Mouse (Mus musculus): ENCODE measurements around the gene Ube2k. TPM values are rescaled to one million over a fixed set of nuclear protein-coding genes. Genes with fewer than 3 reads are reported as not detected.

Ube2k gene
- total and polyA plus RNA-seq, 3 experiments: 52.9 to 231 TPM; not detected in 1

- Histone ChIP-seq H3K27ac (ENCODE audit: control insufficient read depth, low read depth, low read length) (no peak overlapping the region), H3K9me3 (replicated peaks; ENCODE audit: insufficient read depth, low read length) (no peaks in the 10 kb centered on the region), H3K79me2 (ENCODE audit: control insufficient read depth, insufficient read depth, low read length, poor library complexity) (no peaks in the 10 kb centered on the region; the same call in 1 of the 2 replicates), H3K36me3 (ENCODE audit: control insufficient read depth in 1 of 2, insufficient read depth in 2 of 2, low read length in 2 of 2) (peaks cover 11 to 47% of the 10 kb centered on the region in 2 experiments), H3K4me1 (ENCODE audit: control insufficient read depth in 1 of 2, insufficient read depth in 2 of 2, low read length in 2 of 2) (peaks cover 0 to 2% of the 10 kb centered on the region in 2 experiments; a peak in 2 of 4 replicates), H3K27me3 (ENCODE audit: control insufficient read depth in 1 of 2, insufficient read depth in 2 of 2, low read length in 2 of 2) (no peaks in the 10 kb centered on the region), H3K4me3 (ENCODE audit: control insufficient read depth in 1 of 2, insufficient read depth in 1 of 2, low read depth in 2 of 2, low read length in 2 of 2) (no peak overlapping the region), H3K9ac (ENCODE audit: control insufficient read depth, low read depth, low read length, poor library complexity, severe bottlenecking) (no peak overlapping the region)
- TF ChIP-seq TAL1 (IDR thresholded peaks at IDR 0.05; ENCODE audit: low read length): no peak
- TF ChIP-seq TCF12 (IDR thresholded peaks at IDR 0.05; ENCODE audit: low read depth, low read length): no peak
- TF ChIP-seq MYB (IDR thresholded peaks at IDR 0.05; ENCODE audit: low read depth, low read length): no peak
- no peak for TF ChIP-seq BHLHE40 (IDR thresholded peaks at IDR 0.05; ENCODE audit: borderline replicate concordance, low read depth, low read length)
- TF ChIP-seq EP300 (IDR thresholded peaks at IDR 0.05; ENCODE audit: low read depth in 1 of 2, low read length in 2 of 2): no peak
- TF ChIP-seq SIN3A (IDR thresholded peaks at IDR 0.05; ENCODE audit: low read length): no peak
- no peak for TF ChIP-seq MEF2A (IDR thresholded peaks at IDR 0.05; ENCODE audit: extremely low read depth, insufficient replicate concordance, low read depth, low read length, poor library complexity, severe bottlenecking)
- no peak for TF ChIP-seq E2F4 (IDR thresholded peaks at IDR 0.05; ENCODE audit: borderline replicate concordance, low read depth, low read length)
- TF ChIP-seq GABPA (IDR thresholded peaks at IDR 0.05; ENCODE audit: low read depth, low read length): no peak
- no peak for TF ChIP-seq ELF1 (IDR thresholded peaks at IDR 0.05; ENCODE audit: low read depth, low read length)
- DNase-seq (ENCODE audit: low read depth, low spot score): no peak
Measured at GRCm38 (mm10) chr5:65586291-65586690, 49.3 kb downstream of the Ube2k start.

- TF ChIP-seq EP300 (IDR thresholded peaks at IDR 0.05; ENCODE audit: low read depth in 1 of 2, low read length in 2 of 2) (peak; percentile 45 to 59; a peak in 3 of 4 replicates), ZC3H11A (IDR thresholded peaks at IDR 0.05; ENCODE audit: low read depth, low read length) (no peak), RCOR1 (IDR thresholded peaks at IDR 0.05; ENCODE audit: low read depth, low read length) (peak; percentile 85), GATA1 (IDR thresholded peaks at IDR 0.05; ENCODE audit: low read depth, low read length) (no peak), SIN3A (IDR thresholded peaks at IDR 0.05; ENCODE audit: low read length) (no peak)
- H3K36me3 ChIP-seq (ENCODE audit: control insufficient read depth in 1 of 2, insufficient read depth in 2 of 2, low read length in 2 of 2): peaks cover 18 to 48% of the 10 kb centered on the region in 2 experiments
Measured at GRCm38 (mm10) chr5:65590199-65590598, 53.2 kb downstream of the Ube2k start.

DNA sequence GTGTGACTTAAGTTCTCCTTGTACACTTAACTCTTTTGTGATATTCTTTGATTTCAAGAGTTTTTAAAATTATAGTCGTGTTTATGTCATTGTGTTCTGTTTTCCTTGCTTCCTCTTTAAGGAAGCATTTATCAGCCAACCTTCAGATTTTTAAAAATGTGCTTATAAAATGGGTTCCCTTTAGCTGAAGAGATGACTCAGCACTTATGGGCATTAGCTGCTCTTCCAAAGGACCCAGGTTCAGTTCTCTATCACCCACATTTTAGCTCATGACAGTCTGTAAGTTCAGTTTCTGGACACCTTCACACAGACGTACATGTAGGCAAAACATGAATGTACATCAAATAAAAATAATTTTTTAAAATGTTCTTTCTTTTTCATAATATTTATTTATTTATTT is 55.4 kb downstream of the Ube2k start:
- Histone ChIP-seq H3K9me3 (replicated peaks; ENCODE audit: insufficient read depth, low read length) (no peaks in the 10 kb centered on the region), H3K9ac (ENCODE audit: control insufficient read depth, low read depth, low read length, poor library complexity, severe bottlenecking) (no peak overlapping the region), H3K36me3 (ENCODE audit: control insufficient read depth in 1 of 2, insufficient read depth in 2 of 2, low read length in 2 of 2) (peaks cover 18 to 43% of the 10 kb centered on the region in 2 experiments), H3K4me1 (ENCODE audit: control insufficient read depth in 1 of 2, insufficient read depth in 2 of 2, low read length in 2 of 2) (peaks cover 0 to 2% of the 10 kb centered on the region in 2 experiments; a peak in 2 of 4 replicates), H3K79me2 (ENCODE audit: control insufficient read depth, insufficient read depth, low read length, poor library complexity) (no peaks in the 10 kb centered on the region), H3K27me3 (ENCODE audit: control insufficient read depth in 1 of 2, insufficient read depth in 2 of 2, low read length in 2 of 2) (no peaks in the 10 kb centered on the region), H3K27ac (ENCODE audit: control insufficient read depth, low read depth, low read length) (no peak overlapping the region), H3K4me3 (ENCODE audit: control insufficient read depth in 1 of 2, insufficient read depth in 1 of 2, low read depth in 2 of 2, low read length in 2 of 2) (no peak overlapping the region)
- TF ChIP-seq E2F4 (IDR thresholded peaks at IDR 0.05; ENCODE audit: borderline replicate concordance, low read depth, low read length) (no peak), TCF12 (IDR thresholded peaks at IDR 0.05; ENCODE audit: low read depth, low read length) (no peak), ZC3H11A (IDR thresholded peaks at IDR 0.05; ENCODE audit: low read depth, low read length) (no peak), GABPA (IDR thresholded peaks at IDR 0.05; ENCODE audit: low read depth, low read length) (no peak), MXI1 (IDR thresholded peaks at IDR 0.05; ENCODE audit: low read depth, low read length) (no peak), RCOR1 (IDR thresholded peaks at IDR 0.05; ENCODE audit: low read depth, low read length) (0 out of 2 replicates have a peak, but pooled peaks have one; percentile 37), EP300 (IDR thresholded peaks at IDR 0.05; ENCODE audit: low read depth in 1 of 2, low read length in 2 of 2) (peak in 1 of 2 experiments; percentile 39; a peak in 1 of 4 replicates), NRF1 (IDR thresholded peaks at IDR 0.05; ENCODE audit: insufficient read depth, low read depth, low read length, poor library complexity, severe bottlenecking) (no peak), MAFK (IDR thresholded peaks at IDR 0.05; ENCODE audit: borderline replicate concordance, low read depth, low read length) (peak; percentile 94)
- peak; percentile 57 for DNase-seq (ENCODE audit: low read depth, low spot score)

More at GRCm38 (mm10) chr5:65590199-65590598, 53.2 kb downstream of the Ube2k start:
- no peaks in the 10 kb centered on the region for H3K9me3 ChIP-seq (replicated peaks; ENCODE audit: insufficient read depth, low read length)
- H3K27me3 ChIP-seq (ENCODE audit: control insufficient read depth in 1 of 2, insufficient read depth in 2 of 2, low read length in 2 of 2): no peaks in the 10 kb centered on the region
- peaks cover 0 to 2% of the 10 kb centered on the region in 2 experiments; a peak in 2 of 4 replicates for H3K4me1 ChIP-seq (ENCODE audit: control insufficient read depth in 1 of 2, insufficient read depth in 2 of 2, low read length in 2 of 2)
- DNase-seq (ENCODE audit: low read depth, low spot score): peak; percentile 46
- no peak overlapping the region for H3K9ac ChIP-seq (ENCODE audit: control insufficient read depth, low read depth, low read length, poor library complexity, severe bottlenecking)
- H3K27ac ChIP-seq (ENCODE audit: control insufficient read depth, low read depth, low read length): no peak overlapping the region
- no peak overlapping the region for H3K4me3 ChIP-seq (ENCODE audit: control insufficient read depth in 1 of 2, insufficient read depth in 1 of 2, low read depth in 2 of 2, low read length in 2 of 2)
- no peaks in the 10 kb centered on the region; the same call in 1 of the 2 replicates for H3K79me2 ChIP-seq (ENCODE audit: control insufficient read depth, insufficient read depth, low read length, poor library complexity)
